Mouse (Mus musculus): Measurements from ENCODE around the gene Chl1. TPM values are rescaled to one million over a fixed set of nuclear protein-coding genes. Genes with fewer than 3 reads are reported as not detected.

Chl1 gene
- polyA plus RNA-seq, 1 experiment from 2014 or later, result 4.3 TPM

DNA sequence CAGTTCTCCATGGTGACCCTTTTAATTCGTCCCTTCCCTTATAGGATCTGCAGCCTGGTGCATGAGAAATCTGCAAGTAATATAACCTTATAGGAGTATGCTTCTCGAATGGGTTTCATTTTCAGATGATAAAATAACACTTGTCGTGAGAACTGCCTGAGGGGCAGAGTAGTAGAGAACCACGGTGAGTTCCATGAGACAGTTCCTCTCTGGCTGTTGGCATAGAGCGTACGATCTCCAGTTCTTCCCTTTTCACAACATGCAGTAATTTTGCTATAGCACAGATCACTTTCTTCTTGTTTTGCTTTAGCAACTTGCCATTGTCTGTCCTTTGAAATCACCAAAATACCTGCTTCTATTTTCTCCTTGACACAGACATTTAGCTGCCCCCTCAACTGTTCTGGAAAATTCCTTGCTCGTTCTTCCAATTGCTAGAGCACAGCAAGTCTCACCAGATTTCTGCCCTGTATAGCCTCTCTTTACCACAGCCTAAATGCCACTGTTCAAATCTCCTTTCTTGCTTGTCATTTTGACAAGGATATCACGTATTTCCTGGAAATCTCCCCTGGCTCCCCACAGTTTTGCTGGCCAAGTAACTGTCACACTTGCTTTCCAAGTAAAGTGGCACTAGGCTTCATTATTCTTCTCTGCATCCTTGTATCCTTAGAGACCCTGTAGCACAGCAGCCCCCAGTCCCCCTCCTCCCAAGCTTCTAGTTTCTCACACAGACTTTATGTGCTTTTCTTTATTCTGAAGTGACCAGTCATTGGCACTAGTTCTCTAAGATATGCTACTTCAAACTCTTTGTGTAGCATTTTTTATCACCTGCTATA lies 16.8 kb downstream of the Chl1 start:
- WGBS, result 83% methylated on average over 8 of the region's 8 CpGs
- H3K36me3 ChIP-seq (ENCODE audit: control insufficient read depth, insufficient read depth, low read length), result no peaks in the 10 kb centered on the region
- no peak for ATAC-seq (replicated peaks; ENCODE audit: low FRiP score, low TSS enrichment, low read depth)
- no peaks in the 10 kb centered on the region for H3K27me3 ChIP-seq (replicated peaks; ENCODE audit: control insufficient read depth, insufficient read depth, low read length)
- H3K4me3 ChIP-seq (ENCODE audit: low read depth, low read length), result no peak overlapping the region
- DNase-seq (ENCODE audit: low spot score), result no peak
- H3K4me2 ChIP-seq (ENCODE audit: low read length), result no peak overlapping the region
- H3K4me1 ChIP-seq (replicated peaks; ENCODE audit: control insufficient read depth, insufficient read depth, low read length), result no peaks in the 10 kb centered on the region
- H3K9me3 ChIP-seq (ENCODE audit: control insufficient read depth, low read length), result no peaks in the 10 kb centered on the region
- no peak overlapping the region for H3K9ac ChIP-seq (ENCODE audit: low read length)
- no peak overlapping the region for H3K27ac ChIP-seq (ENCODE audit: low read depth)

GRCm38 (mm10) chr6:103533048-103533447 lies 22.7 kb downstream of the Chl1 start:
- ATAC-seq (replicated peaks; ENCODE audit: low FRiP score, low TSS enrichment, low read depth) (no peak), DNase-seq (ENCODE audit: low spot score) (no peak)
- Histone ChIP-seq H3K9ac (ENCODE audit: low read length) (no peak overlapping the region), H3K36me3 (ENCODE audit: control insufficient read depth, insufficient read depth, low read length) (no peaks in the 10 kb centered on the region), H3K27ac (ENCODE audit: low read depth) (no peak overlapping the region), H3K27me3 (replicated peaks; ENCODE audit: control insufficient read depth, insufficient read depth, low read length) (no peaks in the 10 kb centered on the region), H3K4me3 (ENCODE audit: low read depth, low read length) (no peak overlapping the region), H3K4me2 (ENCODE audit: low read length) (no peak overlapping the region), H3K4me1 (replicated peaks; ENCODE audit: control insufficient read depth, insufficient read depth, low read length) (no peaks in the 10 kb centered on the region), H3K9me3 (ENCODE audit: control insufficient read depth, low read length) (no peaks in the 10 kb centered on the region)

DNA sequence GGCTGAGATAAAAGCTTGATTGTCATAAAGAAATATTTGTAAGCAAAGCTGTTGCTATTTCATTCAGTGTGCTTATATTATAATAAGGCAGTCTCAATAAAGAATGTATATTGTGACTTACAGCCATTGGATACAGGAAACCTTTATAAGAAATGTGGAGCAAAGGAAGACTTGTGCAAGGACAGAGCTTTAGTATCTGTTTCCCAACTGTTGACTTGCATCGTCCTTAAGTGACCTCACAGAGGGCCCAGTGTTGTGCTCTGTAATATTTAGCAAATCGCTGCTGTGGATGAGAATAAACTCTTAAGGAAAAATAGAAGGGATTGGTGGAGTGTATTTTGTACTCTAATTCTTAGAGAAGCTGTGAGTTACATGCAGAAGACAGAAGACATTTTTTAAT lies 23.6 kb downstream of the Chl1 start:
- Histone ChIP-seq H3K9me3 (ENCODE audit: control insufficient read depth, low read length) (no peaks in the 10 kb centered on the region), H3K4me2 (ENCODE audit: low read length) (no peak overlapping the region), H3K27ac (ENCODE audit: low read depth) (no peak overlapping the region), H3K36me3 (ENCODE audit: control insufficient read depth, insufficient read depth, low read length) (no peaks in the 10 kb centered on the region), H3K4me3 (ENCODE audit: low read depth, low read length) (no peak overlapping the region), H3K4me1 (replicated peaks; ENCODE audit: control insufficient read depth, insufficient read depth, low read length) (no peaks in the 10 kb centered on the region), H3K27me3 (replicated peaks; ENCODE audit: control insufficient read depth, insufficient read depth, low read length) (no peaks in the 10 kb centered on the region), H3K9ac (ENCODE audit: low read length) (no peak overlapping the region)
- no peak for ATAC-seq (replicated peaks; ENCODE audit: low FRiP score, low TSS enrichment, low read depth)
- no peak for DNase-seq (ENCODE audit: low spot score)
- 76% methylated on average over 2 of the region's 2 CpGs for WGBS

GRCm38 (mm10) chr6:103542576-103542975 lies 32.2 kb downstream of the Chl1 start:
- ATAC-seq (replicated peaks; ENCODE audit: low FRiP score, low TSS enrichment, low read depth), result no peak
- no peaks in the 10 kb centered on the region for H3K9me3 ChIP-seq (ENCODE audit: control insufficient read depth, low read length)
- 87% methylated on average over 2 of the region's 2 CpGs for whole genome bisulfite sequencing

GRCm38 (mm10) chr6:103543753-103544152 lies 33.4 kb downstream of the Chl1 start:
- no peak overlapping the region for H3K4me3 ChIP-seq (ENCODE audit: low read depth, low read length)
- H3K27ac ChIP-seq (ENCODE audit: low read depth), result no peak overlapping the region
- no peak overlapping the region for H3K4me2 ChIP-seq (ENCODE audit: low read length)
- H3K9me3 ChIP-seq (ENCODE audit: control insufficient read depth, low read length), result no peaks in the 10 kb centered on the region
- H3K27me3 ChIP-seq (replicated peaks; ENCODE audit: control insufficient read depth, insufficient read depth, low read length), result no peaks in the 10 kb centered on the region
- H3K4me1 ChIP-seq (replicated peaks; ENCODE audit: control insufficient read depth, insufficient read depth, low read length), result no peaks in the 10 kb centered on the region
- no peak overlapping the region for H3K9ac ChIP-seq (ENCODE audit: low read length)
- DNase-seq (ENCODE audit: low spot score) (no peak), ATAC-seq (replicated peaks; ENCODE audit: low FRiP score, low TSS enrichment, low read depth) (no peak)
- 74% methylated on average over 1 of the region's 1 CpGs for WGBS
- H3K36me3 ChIP-seq (ENCODE audit: control insufficient read depth, insufficient read depth, low read length), result no peaks in the 10 kb centered on the region

More at GRCm38 (mm10) chr6:103542576-103542975, 32.2 kb downstream of the Chl1 start:
- no peak for DNase-seq (ENCODE audit: low spot score)
- no peak overlapping the region for H3K4me2 ChIP-seq (ENCODE audit: low read length)
- H3K36me3 ChIP-seq (ENCODE audit: control insufficient read depth, insufficient read depth, low read length), result no peaks in the 10 kb centered on the region
- H3K9ac ChIP-seq (ENCODE audit: low read length), result no peak overlapping the region
- H3K4me3 ChIP-seq (ENCODE audit: low read depth, low read length), result no peak overlapping the region
- no peaks in the 10 kb centered on the region for H3K4me1 ChIP-seq (replicated peaks; ENCODE audit: control insufficient read depth, insufficient read depth, low read length)
- no peak overlapping the region for H3K27ac ChIP-seq (ENCODE audit: low read depth)
- no peaks in the 10 kb centered on the region for H3K27me3 ChIP-seq (replicated peaks; ENCODE audit: control insufficient read depth, insufficient read depth, low read length)

- DNase-seq (ENCODE audit: low spot score), result no peak
- 84% methylated on average over 3 of the region's 3 CpGs for WGBS
- no peak for ATAC-seq (replicated peaks; ENCODE audit: low FRiP score, low TSS enrichment, low read depth)
- H3K4me2 ChIP-seq (ENCODE audit: low read length), result no peak overlapping the region
- no peaks in the 10 kb centered on the region for H3K36me3 ChIP-seq (ENCODE audit: control insufficient read depth, insufficient read depth, low read length)
- no peaks in the 10 kb centered on the region for H3K9me3 ChIP-seq (ENCODE audit: control insufficient read depth, low read length)
- H3K27me3 ChIP-seq (replicated peaks; ENCODE audit: control insufficient read depth, insufficient read depth, low read length), result no peaks in the 10 kb centered on the region
- no peak overlapping the region for H3K9ac ChIP-seq (ENCODE audit: low read length)
- no peaks in the 10 kb centered on the region for H3K4me1 ChIP-seq (replicated peaks; ENCODE audit: control insufficient read depth, insufficient read depth, low read length)
- H3K27ac ChIP-seq (ENCODE audit: low read depth), result no peak overlapping the region
- no peak overlapping the region for H3K4me3 ChIP-seq (ENCODE audit: low read depth, low read length)
These were observed 35.9 kb downstream of the Chl1 start for GRCm38 (mm10) chr6:103546314-103546713.

DNA sequence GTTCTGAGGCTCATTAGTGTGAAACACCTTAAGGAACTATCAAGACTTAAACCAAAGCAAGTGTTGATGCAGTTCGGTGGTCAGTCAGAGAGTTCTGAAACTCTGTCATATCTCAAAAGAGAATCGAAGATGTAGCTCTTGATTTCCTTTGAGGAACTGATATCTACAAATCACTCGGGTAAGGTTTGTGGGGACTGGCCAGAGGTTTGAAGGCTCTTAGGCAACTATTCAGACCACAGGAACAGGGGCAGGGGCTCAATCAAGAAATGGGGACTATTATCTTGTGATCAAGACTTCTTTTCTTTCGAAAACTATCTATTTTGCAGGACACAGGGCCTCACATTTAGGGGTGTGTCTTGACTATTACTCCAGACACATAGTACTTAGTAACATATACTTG lies 39.5 kb downstream of the Chl1 start:
- Histone ChIP-seq H3K9ac (ENCODE audit: low read length) (no peak overlapping the region), H3K27ac (ENCODE audit: low read depth) (no peak overlapping the region), H3K27me3 (replicated peaks; ENCODE audit: control insufficient read depth, insufficient read depth, low read length) (no peaks in the 10 kb centered on the region), H3K9me3 (ENCODE audit: control insufficient read depth, low read length) (no peaks in the 10 kb centered on the region), H3K4me1 (replicated peaks; ENCODE audit: control insufficient read depth, insufficient read depth, low read length) (no peaks in the 10 kb centered on the region), H3K4me3 (ENCODE audit: low read depth, low read length) (no peak overlapping the region), H3K36me3 (ENCODE audit: control insufficient read depth, insufficient read depth, low read length) (no peaks in the 10 kb centered on the region), H3K4me2 (ENCODE audit: low read length) (no peak overlapping the region)
- 84% methylated on average over 4 of the region's 4 CpGs for WGBS
- ATAC-seq (replicated peaks; ENCODE audit: low FRiP score, low TSS enrichment, low read depth) (no peak), DNase-seq (ENCODE audit: low spot score) (no peak)

DNA sequence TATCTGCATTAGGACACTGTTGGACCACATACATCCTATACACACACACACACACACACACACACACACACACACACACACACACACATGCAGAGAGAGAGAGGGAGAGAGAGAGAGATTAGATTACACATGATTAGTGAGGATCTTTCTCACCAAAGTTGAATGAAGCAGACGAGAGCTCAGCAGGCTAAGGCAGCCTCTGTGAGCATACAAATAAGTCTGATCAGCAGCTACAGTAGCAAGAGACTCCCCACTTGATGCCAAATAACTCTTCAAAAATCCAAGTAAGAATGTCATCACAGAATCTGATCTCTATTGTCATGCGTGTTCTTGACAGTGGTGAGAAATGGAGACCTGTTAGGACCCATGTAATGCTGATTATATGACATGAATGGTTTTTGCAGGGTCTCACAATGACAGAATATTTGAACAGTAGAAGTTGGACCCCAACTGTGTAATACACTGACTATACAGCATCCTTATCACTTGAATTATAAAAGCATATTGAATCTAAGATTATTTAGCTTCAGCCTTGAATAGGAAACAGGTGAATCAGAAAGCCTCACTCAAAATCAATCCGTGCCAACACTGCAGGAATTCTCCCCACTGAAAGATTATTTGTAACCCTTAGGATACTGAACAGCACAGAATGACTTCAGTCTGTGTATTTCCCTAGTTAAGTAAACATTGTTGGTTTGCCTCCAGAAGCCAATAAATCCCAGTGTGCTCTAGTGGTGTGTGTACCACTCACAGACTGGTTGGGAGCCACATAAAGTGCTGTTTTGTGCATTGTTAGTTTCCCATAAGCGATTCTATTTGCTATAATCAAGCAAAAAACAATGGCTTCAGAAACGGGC lies 47.9 kb downstream of the Chl1 start:
- Histone ChIP-seq H3K9ac (ENCODE audit: low read length) (no peak overlapping the region), H3K27ac (ENCODE audit: low read depth) (no peak overlapping the region), H3K4me2 (ENCODE audit: low read length) (no peak overlapping the region), H3K27me3 (replicated peaks; ENCODE audit: control insufficient read depth, insufficient read depth, low read length) (no peaks in the 10 kb centered on the region), H3K36me3 (ENCODE audit: control insufficient read depth, insufficient read depth, low read length) (no peaks in the 10 kb centered on the region), H3K4me3 (ENCODE audit: low read depth, low read length) (no peak overlapping the region), H3K4me1 (replicated peaks; ENCODE audit: control insufficient read depth, insufficient read depth, low read length) (no peaks in the 10 kb centered on the region), H3K9me3 (ENCODE audit: control insufficient read depth, low read length) (no peaks in the 10 kb centered on the region)
- ATAC-seq (replicated peaks; ENCODE audit: low FRiP score, low TSS enrichment, low read depth), result no peak
- no peak for DNase-seq (ENCODE audit: low spot score)
- WGBS, result 60% methylated on average over 5 of the region's 5 CpGs

All from intestine, embryonic 14.5 days (tissue).